Mouse (Mus musculus): ENCODE data around the gene Anks1. TPM values are rescaled to one million over a fixed set of nuclear protein-coding genes. Genes with fewer than 3 reads are reported as not detected.

Anks1 gene
- polyA plus RNA-seq, 1 experiment from 2014 or later = 91.5 TPM

GRCm38 (mm10) chr17:28062710-28063109, 153.6 kb downstream of the Anks1 start:
- ATAC-seq (ENCODE audit: low FRiP score) = no peak
- Histone ChIP-seq H3K4me3 (no peak overlapping the region), H3K9me3 (replicated peaks) (no peaks in the 10 kb centered on the region), H3K9ac (no peak overlapping the region), H3K27ac (0 out of 2 replicates have a peak overlapping the region, but pooled peaks have one; percentile 17), H3K4me1 (peaks cover 6% of the 10 kb centered on the region), H3K4me2 (replicated peaks) (no peak overlapping the region), H3K27me3 (no peaks in the 10 kb centered on the region), H3K36me3 (peaks cover 38% of the 10 kb centered on the region)
- WGBS = 85% methylated on average over 7 of the region's 7 CpGs

GRCm38 (mm10) chr17:28063163-28063562, 154.1 kb downstream of the Anks1 start:
- Histone ChIP-seq H3K4me2 (replicated peaks) (no peak overlapping the region), H3K27me3 (no peaks in the 10 kb centered on the region), H3K4me1 (peaks cover 6% of the 10 kb centered on the region), H3K36me3 (peaks cover 34% of the 10 kb centered on the region), H3K9me3 (replicated peaks) (no peaks in the 10 kb centered on the region), H3K4me3 (no peak overlapping the region), H3K27ac (0 out of 2 replicates have a peak overlapping the region, but pooled peaks have one; percentile 17), H3K9ac (no peak overlapping the region)
- ATAC-seq (ENCODE audit: low FRiP score) = no peak
- WGBS = 77% methylated on average over 6 of the region's 6 CpGs

DNA sequence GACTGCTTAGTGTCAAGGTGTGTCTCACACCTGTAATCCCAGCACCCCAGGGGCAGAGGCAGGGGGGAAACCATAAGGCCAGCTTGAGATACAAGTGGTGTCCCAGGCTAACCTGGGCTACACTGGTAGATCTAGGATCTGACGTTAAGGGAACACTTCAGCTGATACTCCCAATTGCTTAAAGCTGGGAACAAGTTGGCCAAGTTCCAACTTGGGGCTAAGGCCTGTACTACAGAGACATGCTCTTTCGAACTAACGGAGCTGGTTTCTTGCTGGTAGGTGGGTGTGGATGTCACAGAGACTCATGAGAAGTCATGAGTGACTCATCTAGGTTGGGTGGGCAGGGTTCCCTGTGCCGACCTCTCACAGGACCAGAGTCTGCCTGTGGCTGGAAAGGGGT, 158.2 kb downstream of the Anks1 start:
- Histone ChIP-seq H3K4me2 (replicated peaks) (no peak overlapping the region), H3K9ac (no peak overlapping the region), H3K27ac (no peak overlapping the region), H3K4me1 (no peaks in the 10 kb centered on the region), H3K36me3 (no peaks in the 10 kb centered on the region), H3K9me3 (replicated peaks) (no peaks in the 10 kb centered on the region), H3K27me3 (no peaks in the 10 kb centered on the region; the same call in 1 of the 2 replicates), H3K4me3 (no peak overlapping the region)
- ATAC-seq (ENCODE audit: low FRiP score) = no peak
- 91% methylated on average over 4 of the region's 4 CpGs for WGBS

GRCm38 (mm10) chr17:28069446-28069845, 160.3 kb downstream of the Anks1 start:
- H3K4me2 ChIP-seq (replicated peaks) = no peak overlapping the region
- no peaks in the 10 kb centered on the region; the same call in 1 of the 2 replicates for H3K27me3 ChIP-seq
- no peak overlapping the region for H3K27ac ChIP-seq
- 30% methylated on average over 12 of the region's 12 CpGs for WGBS
- no peak overlapping the region for H3K9ac ChIP-seq
- 0 out of 2 replicates have a peak, but pooled peaks cover 2% of the 10 kb centered on the region for H3K9me3 ChIP-seq (replicated peaks)
- no peaks in the 10 kb centered on the region for H3K4me1 ChIP-seq
- H3K4me3 ChIP-seq = no peak overlapping the region
- H3K36me3 ChIP-seq = no peaks in the 10 kb centered on the region
- no peak for ATAC-seq (ENCODE audit: low FRiP score)

DNA sequence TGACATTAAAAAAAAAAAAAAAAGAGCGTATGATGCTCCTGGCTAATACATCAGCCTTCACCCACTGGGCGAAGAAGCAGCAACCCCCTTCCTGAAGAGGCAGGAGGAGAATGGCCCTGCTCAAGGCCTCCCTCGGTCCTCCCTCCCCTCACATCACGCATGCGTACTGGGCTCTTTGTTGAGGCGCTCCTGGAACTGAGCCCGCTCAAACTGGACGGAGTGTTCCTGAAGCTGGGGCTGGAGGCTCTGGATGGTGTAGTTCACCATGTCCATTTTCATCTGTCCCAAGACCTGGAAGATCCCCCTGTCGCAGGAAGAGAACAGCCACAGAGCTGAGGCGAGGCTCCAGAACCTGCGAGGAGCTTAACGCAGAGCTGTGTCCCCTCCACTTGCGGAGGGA, 161.2 kb downstream of the Anks1 start:
- Histone ChIP-seq H3K9me3 (replicated peaks) (0 out of 2 replicates have a peak, but pooled peaks cover 2% of the 10 kb centered on the region), H3K27ac (no peak overlapping the region), H3K36me3 (no peaks in the 10 kb centered on the region), H3K27me3 (no peaks in the 10 kb centered on the region; the same call in 1 of the 2 replicates), H3K4me3 (no peak overlapping the region), H3K4me2 (replicated peaks) (no peak overlapping the region), H3K9ac (no peak overlapping the region), H3K4me1 (no peaks in the 10 kb centered on the region)
- WGBS = 86% methylated on average over 13 of the region's 13 CpGs
- ATAC-seq (ENCODE audit: low FRiP score) = no peak

DNA sequence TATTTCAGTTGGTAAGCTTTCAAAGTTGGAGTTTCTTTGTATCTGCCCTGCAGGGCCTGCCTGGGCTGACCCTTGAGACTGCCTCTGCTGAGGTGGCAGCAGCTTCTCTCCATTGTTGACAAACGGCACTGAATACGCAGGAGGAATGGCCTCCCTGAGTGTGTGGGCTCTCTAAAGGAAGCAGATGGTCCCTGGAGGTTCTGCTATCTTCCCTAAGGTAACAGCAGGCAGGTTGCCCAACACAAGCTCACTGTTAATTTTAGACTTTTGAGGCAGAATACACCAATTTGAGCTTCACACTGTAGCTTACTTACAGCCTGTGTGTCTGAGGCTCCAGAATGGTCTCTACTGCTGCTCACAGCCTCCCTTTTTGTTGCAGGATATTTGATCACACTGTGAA, 163.6 kb downstream of the Anks1 start:
- 65% methylated on average over 2 of the region's 2 CpGs for WGBS

DNA sequence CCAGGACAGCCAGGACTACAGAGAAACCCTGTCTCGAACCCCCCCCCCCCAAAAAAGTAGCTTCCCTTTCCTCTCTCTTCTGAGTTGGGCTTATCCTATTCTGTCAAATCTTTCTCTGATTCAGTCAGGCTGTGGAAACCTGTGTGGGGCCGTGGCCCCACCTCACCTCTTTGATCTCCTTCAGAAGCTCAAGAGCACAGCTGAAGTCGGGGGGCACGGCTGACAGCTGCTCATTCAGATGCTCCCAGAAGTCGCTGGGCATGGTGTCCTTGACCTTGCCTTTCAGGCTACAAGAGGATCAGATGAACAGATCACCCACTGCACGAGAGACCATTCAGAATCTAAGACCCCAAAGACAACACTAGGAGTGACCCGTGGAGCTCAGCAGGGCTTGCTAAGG, 165.4 kb downstream of the Anks1 start:
- Histone ChIP-seq H3K36me3 (no peaks in the 10 kb centered on the region), H3K27me3 (peaks cover 4% of the 10 kb centered on the region; the same call in 1 of the 2 replicates), H3K4me3 (no peak overlapping the region), H3K9ac (no peak overlapping the region), H3K27ac (no peak overlapping the region), H3K4me1 (no peaks in the 10 kb centered on the region), H3K4me2 (replicated peaks) (no peak overlapping the region), H3K9me3 (replicated peaks) (0 out of 2 replicates have a peak, but pooled peaks cover 2% of the 10 kb centered on the region)
- WGBS = 69% methylated on average over 7 of the region's 7 CpGs
- no peak for ATAC-seq (ENCODE audit: low FRiP score)

More for the DNA sequence above, 163.6 kb downstream of the Anks1 start:
- H3K27ac ChIP-seq = no peak overlapping the region
- H3K4me3 ChIP-seq = no peak overlapping the region
- H3K9me3 ChIP-seq (replicated peaks) = 0 out of 2 replicates have a peak, but pooled peaks cover 2% of the 10 kb centered on the region
- no peak overlapping the region for H3K4me2 ChIP-seq (replicated peaks)
- no peaks in the 10 kb centered on the region for H3K36me3 ChIP-seq
- H3K9ac ChIP-seq = no peak overlapping the region
- H3K27me3 ChIP-seq = peaks cover 4% of the 10 kb centered on the region
- no peaks in the 10 kb centered on the region for H3K4me1 ChIP-seq
- ATAC-seq (ENCODE audit: low FRiP score) = no peak

- H3K9me3 ChIP-seq (replicated peaks) = 0 out of 2 replicates have a peak, but pooled peaks cover 2% of the 10 kb centered on the region
These were observed 168.9 kb downstream of the Anks1 start for GRCm38 (mm10) chr17:28078028-28078427.

GRCm38 (mm10) chr17:28079618-28080017, 170.5 kb downstream of the Anks1 start:
- 2% methylated on average over 25 of the region's 25 CpGs for WGBS

More at GRCm38 (mm10) chr17:28078028-28078427, 168.9 kb downstream of the Anks1 start:
- 87% methylated on average over 9 of the region's 9 CpGs for WGBS
- ATAC-seq (ENCODE audit: low FRiP score) = no peak
- Histone ChIP-seq H3K36me3 (no peaks in the 10 kb centered on the region), H3K4me3 (no peak overlapping the region), H3K27me3 (peaks cover 10% of the 10 kb centered on the region), H3K4me2 (replicated peaks) (no peak overlapping the region), H3K27ac (no peak overlapping the region), H3K4me1 (peaks cover 9% of the 10 kb centered on the region; the same call in 1 of the 2 replicates), H3K9ac (no peak overlapping the region)

GRCm38 (mm10) chr17:28080045-28080816, 171.1 kb downstream of the Anks1 start, which contains the start of gene Tcp11:
TSS of gene Tcp11 (minus strand) at chr17:28080639.
- H3K9ac ChIP-seq = peak within 1 kb of the TSS; percentile 71
- H3K27me3 ChIP-seq = peaks cover 19% of the 10 kb centered on the region
- H3K36me3 ChIP-seq = no peaks in the 10 kb centered on the region
- WGBS = 3% methylated on average over 49 of the region's 57 CpGs
- H3K9me3 ChIP-seq (replicated peaks) = no peaks in the 10 kb centered on the region
- peak within 1 kb of the TSS; percentile 30; the same call in 1 of the 2 replicates for H3K27ac ChIP-seq
- peaks cover 16% of the 10 kb centered on the region; the same call in 1 of the 2 replicates for H3K4me1 ChIP-seq
- peak within 1 kb of the TSS; percentile 63 for H3K4me3 ChIP-seq
- peak within 1 kb of the TSS; percentile 99 for H3K4me2 ChIP-seq (replicated peaks)
- ATAC-seq (ENCODE audit: low FRiP score) = peak; percentile 94

More at GRCm38 (mm10) chr17:28079618-28080017, 170.5 kb downstream of the Anks1 start:
- Histone ChIP-seq H3K9ac (peak overlapping the region; percentile 71), H3K27me3 (peaks cover 19% of the 10 kb centered on the region), H3K4me3 (peak overlapping the region; percentile 63), H3K27ac (0 out of 2 replicates have a peak overlapping the region, but pooled peaks have one; percentile 30), H3K36me3 (no peaks in the 10 kb centered on the region), H3K4me2 (replicated peaks) (peak overlapping the region; percentile 99), H3K9me3 (replicated peaks) (no peaks in the 10 kb centered on the region), H3K4me1 (peaks cover 12% of the 10 kb centered on the region; the same call in 1 of the 2 replicates)
- ATAC-seq (ENCODE audit: low FRiP score) = peak; percentile 57

DNA sequence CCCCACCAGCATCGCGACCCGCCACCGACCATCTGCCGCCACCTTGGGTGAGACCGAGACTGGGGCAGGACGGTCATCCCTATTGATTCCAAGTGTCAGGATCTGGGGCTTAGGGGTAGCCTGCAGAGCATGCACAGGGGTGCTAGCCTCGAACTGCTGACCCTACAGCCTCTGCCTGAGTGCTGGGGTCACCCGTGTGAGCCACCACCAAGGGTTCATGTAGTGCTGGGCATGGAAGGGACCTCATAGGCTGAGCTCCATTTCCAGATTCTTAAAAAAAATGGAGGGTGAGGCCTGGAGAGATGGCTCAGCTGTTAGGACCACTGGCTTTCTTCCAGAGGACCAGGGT, 171.7 kb downstream of the Anks1 start:
- no peak for ATAC-seq (ENCODE audit: low FRiP score)
- H3K27me3 ChIP-seq = peaks cover 17% of the 10 kb centered on the region
- WGBS = 23% methylated on average over 9 of the region's 9 CpGs
- peak overlapping the region; percentile 99 for H3K4me2 ChIP-seq (replicated peaks)
- H3K9ac ChIP-seq = peak overlapping the region; percentile 24; the same call in 1 of the 2 replicates
- H3K4me1 ChIP-seq = peaks cover 20% of the 10 kb centered on the region
- H3K27ac ChIP-seq = 0 out of 2 replicates have a peak overlapping the region, but pooled peaks have one; percentile 2
- peak overlapping the region; percentile 63 for H3K4me3 ChIP-seq
- no peaks in the 10 kb centered on the region for H3K36me3 ChIP-seq
- no peaks in the 10 kb centered on the region for H3K9me3 ChIP-seq (replicated peaks)

DNA sequence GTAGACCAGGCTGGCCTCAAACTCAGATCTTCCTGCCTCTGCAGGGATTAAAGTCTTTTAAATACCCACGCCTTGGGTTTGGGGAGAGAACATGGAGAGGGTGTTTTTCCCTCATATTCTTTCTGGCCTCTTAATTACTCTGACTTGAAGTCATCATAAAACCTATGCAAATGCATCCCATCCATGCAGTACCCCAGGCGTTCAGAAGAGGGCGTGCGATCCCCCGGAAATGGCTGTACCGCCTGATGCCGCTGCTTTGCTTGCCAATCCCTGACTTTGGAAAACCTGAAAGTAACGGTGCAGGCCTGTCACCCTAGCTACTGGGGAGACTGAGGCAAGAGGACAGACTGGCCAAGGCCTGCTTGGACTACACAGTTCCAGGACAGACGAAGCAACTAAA, 172.3 kb downstream of the Anks1 start:
- ATAC-seq (ENCODE audit: low FRiP score) = no peak

More for the DNA sequence above, 172.3 kb downstream of the Anks1 start:
- peaks cover 14% of the 10 kb centered on the region for H3K27me3 ChIP-seq
- no peak overlapping the region for H3K27ac ChIP-seq
- WGBS = 55% methylated on average over 9 of the region's 9 CpGs
- H3K4me3 ChIP-seq = no peak overlapping the region
- H3K9ac ChIP-seq = no peak overlapping the region
- H3K4me1 ChIP-seq = peaks cover 23% of the 10 kb centered on the region
- no peaks in the 10 kb centered on the region for H3K36me3 ChIP-seq
- no peak overlapping the region for H3K4me2 ChIP-seq (replicated peaks)
- no peaks in the 10 kb centered on the region for H3K9me3 ChIP-seq (replicated peaks)

All from hindbrain, embryonic 12.5 days (tissue).